Comparison of ENCODE assay signal across 18 mouse cellular contexts in genomic region chr4:81927176-81927714, GRCm38 (mm10).
DNase-seq lines count a peak whose midpoint lies in the region; ATAC-seq lines count a peak whose summit lies in the region.
"Had no signal": no experiment of that assay in that cellular context is flagged by ENCODE, and none has a peak within 500 bp of the region (broad histone marks: within the 10 kb centered on the region; RNA-seq: fewer than 3 reads in every experiment).

No protein-coding gene starts in this region.

- no peaks in the 10 kb centered on the region for H3K36me3 ChIP-seq in lung, embryonic 16.5 days (ENCODE audit: control insufficient read depth, insufficient read depth, low read length)
- H3K36me3 ChIP-seq in embryonic facial prominence, embryonic 15.5 days = no peaks in the 10 kb centered on the region
- no peaks in the 10 kb centered on the region for H3K36me3 ChIP-seq in hindbrain, embryonic 13.5 days
- H3K36me3 ChIP-seq: forebrain, embryonic 12.5 days; hindbrain, embryonic 12.5 days had no signal

- H3K4me3 ChIP-seq in lung, embryonic 16.5 days (ENCODE audit: low read length) = no peak overlapping the region
- no peak overlapping the region for H3K4me3 ChIP-seq in embryonic facial prominence, embryonic 15.5 days (replicated peaks)
- H3K4me3 ChIP-seq in hindbrain, embryonic 13.5 days = no peak overlapping the region
- H3K4me3 ChIP-seq: forebrain, embryonic 12.5 days; gastrocnemius, adult 2 months; hindbrain, embryonic 12.5 days had no signal

- no peak for DNase-seq in lung, postnatal 14 days
- DNase-seq in NIH3T3 (ENCODE audit: low read depth) = peak; percentile 58
- DNase-seq in thymus, postnatal 14 days = no peak
- no peak for DNase-seq in frontal cortex, postnatal 14 days (ENCODE audit: low spot score in 2 of 2)
- DNase-seq: adrenal gland, adult 8-10 months; cerebellum, adult 18-20 months; cerebellum, postnatal 14 days; gastrocnemius, adult 2 months; kidney, adult 18-20 months; left cerebral cortex, postnatal 4 days; lung, postnatal 36 days; thymus, postnatal 25 days had no signal

- no peaks in the 10 kb centered on the region for H3K27me3 ChIP-seq in lung, embryonic 16.5 days (ENCODE audit: control insufficient read depth, insufficient read depth, low read depth, low read length)
- H3K27me3 ChIP-seq in embryonic facial prominence, embryonic 15.5 days = no peaks in the 10 kb centered on the region
- H3K27me3 ChIP-seq in hindbrain, embryonic 13.5 days = no peaks in the 10 kb centered on the region
- H3K27me3 ChIP-seq: forebrain, embryonic 12.5 days; hindbrain, embryonic 12.5 days had no signal

- no peak for ATAC-seq in lung, embryonic 16.5 days (ENCODE audit: low read depth)
- ATAC-seq in embryonic facial prominence, embryonic 15.5 days (ENCODE audit: insufficient number of reproducible peaks, low FRiP score, low TSS enrichment, low read depth) = no peak
- no peak for ATAC-seq in hindbrain, embryonic 13.5 days (ENCODE audit: low FRiP score)

- H3K9me3 ChIP-seq in lung, embryonic 16.5 days (ENCODE audit: control insufficient read depth, low read length) = no peaks in the 10 kb centered on the region
- no peaks in the 10 kb centered on the region for H3K9me3 ChIP-seq in embryonic facial prominence, embryonic 15.5 days (replicated peaks)
- no peaks in the 10 kb centered on the region for H3K9me3 ChIP-seq in hindbrain, embryonic 13.5 days
- H3K9me3 ChIP-seq: forebrain, embryonic 12.5 days; hindbrain, embryonic 12.5 days had no signal

- no peak overlapping the region for H3K4me2 ChIP-seq in lung, embryonic 16.5 days (ENCODE audit: low read depth, low read length)
- no peak overlapping the region for H3K4me2 ChIP-seq in embryonic facial prominence, embryonic 15.5 days (replicated peaks)
- no peak overlapping the region for H3K4me2 ChIP-seq in hindbrain, embryonic 13.5 days
- H3K4me2 ChIP-seq: forebrain, embryonic 12.5 days; hindbrain, embryonic 12.5 days had no signal

- H3K4me1 ChIP-seq in lung, embryonic 16.5 days (replicated peaks; ENCODE audit: control insufficient read depth, insufficient read depth, low read length) = peaks cover 22% of the 10 kb centered on the region
- H3K4me1 ChIP-seq in embryonic facial prominence, embryonic 15.5 days = peaks cover 32% of the 10 kb centered on the region
- peaks cover 5% of the 10 kb centered on the region for H3K4me1 ChIP-seq in hindbrain, embryonic 13.5 days (replicated peaks)

- WGBS in lung, embryonic 16.5 days = 53% methylated on average over 2 of the region's 2 CpGs
- WGBS in embryonic facial prominence, embryonic 15.5 days = 44% methylated on average over 2 of the region's 2 CpGs
- WGBS in hindbrain, embryonic 13.5 days = 81% methylated on average over 2 of the region's 2 CpGs

- peak overlapping the region; percentile 34 for H3K27ac ChIP-seq in lung, embryonic 16.5 days (ENCODE audit: low read length)
- peak overlapping the region; percentile 55; the same call in 1 of the 2 replicates for H3K27ac ChIP-seq in embryonic facial prominence, embryonic 15.5 days (replicated peaks)
- H3K27ac ChIP-seq in hindbrain, embryonic 13.5 days = no peak overlapping the region
- H3K27ac ChIP-seq: forebrain, embryonic 12.5 days; gastrocnemius, adult 2 months; hindbrain, embryonic 12.5 days; kidney, postnatal 0 days had no signal

- H3K9ac ChIP-seq in lung, embryonic 16.5 days (ENCODE audit: low read length) = no peak overlapping the region
- H3K9ac ChIP-seq in embryonic facial prominence, embryonic 15.5 days = no peak overlapping the region
- H3K9ac ChIP-seq in hindbrain, embryonic 13.5 days = no peak overlapping the region
- H3K9ac ChIP-seq: forebrain, embryonic 12.5 days; hindbrain, embryonic 12.5 days had no signal
